Mouse (Mus musculus) embryonic facial prominence, embryonic 11.5 days (tissue): ENCODE measurements around the gene Olfr190. TPM values are rescaled to one million over a fixed set of nuclear protein-coding genes. Genes with fewer than 3 reads are reported as not detected.
"Not testable (repeated sequence)": the region's sequence is repeated elsewhere in the genome, so short reads cannot be mapped to it uniquely, and the experiment has no call there.

ENCODE experiments used
- ATAC-seq: fragments of 200-750 bp; cut with Nextera tagmentation; replicated peaks from 2 replicates; pipeline ENCODE4 v1.8.0; 2017; ENCODE audit warnings: low read depth; ENCODE audit not compliant: insufficient number of reproducible peaks, low FRiP score, low TSS enrichment
- DNase-seq: peaks from one replicate; pipeline ENCODE4 v3.0.0-alpha.2; 2015; ENCODE audit warnings: low spot score
- H3K27ac ChIP-seq: fragments of 300-500 bp; sonication (generic); replicated peaks from 2 replicates; pipeline ENCODE4 v1.5.1; 2014; ENCODE audit warnings: mild to moderate bottlenecking, low read depth, low read length, control low read depth
- H3K27me3 ChIP-seq: fragments of 300-500 bp; sonication (generic); 2 replicates; pipeline ENCODE4 v1.6.1; 2014; ENCODE audit warnings: mild to moderate bottlenecking, low read length, moderate library complexity, mixed read lengths; ENCODE audit not compliant: control insufficient read depth, insufficient read depth
- H3K36me3 ChIP-seq: fragments of 300-500 bp; sonication (generic); replicated peaks from 2 replicates; pipeline ENCODE4 v1.6.1; 2014; ENCODE audit warnings: low read depth, mild to moderate bottlenecking, low read length, moderate library complexity, mixed read lengths; ENCODE audit not compliant: control insufficient read depth, insufficient read depth
- H3K4me1 ChIP-seq: fragments of 300-500 bp; sonication (generic); 2 replicates; pipeline ENCODE4 v1.6.1; 2014; ENCODE audit warnings: low read length, mixed read lengths; ENCODE audit not compliant: control insufficient read depth, insufficient read depth
- H3K4me2 ChIP-seq: fragments of 300-500 bp; sonication (generic); 2 replicates; pipeline ENCODE4 v1.6.1; 2014; ENCODE audit warnings: low read depth, mild to moderate bottlenecking, control low read depth, low read length, moderate library complexity
- H3K4me3 ChIP-seq: fragments of 300-500 bp; sonication (generic); 2 replicates; pipeline ENCODE4 v1.5.1; 2014; ENCODE audit warnings: low read depth, low read length, control low read depth
- H3K9ac ChIP-seq: fragments of 300-500 bp; sonication (generic); replicated peaks from 2 replicates; pipeline ENCODE4 v1.6.1; 2014; ENCODE audit warnings: mild to moderate bottlenecking, control low read depth, low read length
- H3K9me3 ChIP-seq: fragments of 300-500 bp; sonication (generic); replicated peaks from 2 replicates; pipeline ENCODE4 v1.6.1; 2016; ENCODE audit warnings: mild to moderate bottlenecking, low read length, inconsistent platforms, mixed read lengths; ENCODE audit not compliant: control insufficient read depth
- WGBS: fragments of 180-500 bp; shearing (Covaris S2); extraction: QIAGEN DNeasy Blood & Tissue Kit; methylation state at CpG from one replicate; pipeline ENCODE4 v1.1.7; 2014; 5-methylcytosine and 5-hydroxymethylcytosine counted together
- polyA plus RNA-seq: library from polyadenylated mRNA; unstranded; fragments of >200 nt; fragmentation: Nextera tagmentation; extraction: Ambion mirVana; gene quantifications from 2 replicates; pipeline ENCODE4 v1.2.1, GENCODE M21; 2014

Gene Olfr190
- polyA plus RNA-seq, 1 experiment from 2014 or later: not detected

DNA sequence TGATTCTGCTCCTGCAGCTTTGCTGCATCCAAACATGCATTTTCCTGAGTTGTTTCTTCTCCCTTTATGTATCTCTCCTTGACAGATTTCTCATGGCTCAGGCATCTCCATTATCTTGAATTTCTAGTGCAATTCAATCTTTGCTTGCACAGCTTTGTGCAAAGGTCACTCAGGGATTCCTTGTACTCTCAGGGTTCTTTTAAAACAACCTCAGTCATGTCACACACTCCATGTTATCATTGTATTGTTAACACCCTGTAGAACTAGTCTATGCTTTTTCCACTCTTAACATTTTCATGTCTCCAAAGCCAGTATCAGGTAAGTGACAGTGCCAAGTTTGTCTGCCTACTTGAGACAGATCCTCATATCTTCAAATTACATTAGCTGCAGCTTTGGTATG lies 6.0 kb downstream of the Olfr190 start:
- no peak for DNase-seq
- Histone ChIP-seq H3K4me3 (no peak overlapping the region), H3K4me1 (no peaks in the 10 kb centered on the region), H3K27me3 (no peaks in the 10 kb centered on the region), H3K9me3 (no peaks in the 10 kb centered on the region), H3K27ac (no peak overlapping the region), H3K4me2 (no peak overlapping the region), H3K9ac (no peak overlapping the region), H3K36me3 (no peaks in the 10 kb centered on the region)
- ATAC-seq: no peak

DNA sequence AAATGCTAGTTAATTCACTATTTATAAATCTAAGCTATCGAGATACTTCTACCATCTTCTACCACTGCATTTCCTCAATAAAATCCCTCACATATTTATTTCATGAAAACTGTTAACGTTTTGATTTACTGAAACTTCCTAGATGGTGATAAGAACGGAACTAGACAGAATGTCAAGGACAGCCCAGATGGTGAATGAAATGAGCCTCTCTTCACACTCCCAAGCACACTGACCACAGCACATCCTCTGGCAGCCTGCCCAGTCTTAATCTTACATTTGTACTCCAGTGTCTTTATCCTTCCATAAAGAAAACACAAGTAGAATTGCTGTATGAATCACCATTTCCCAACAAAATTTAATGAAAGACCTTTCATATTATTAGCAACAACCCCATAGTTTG lies 15.4 kb downstream of the Olfr190 start:
- not testable (repeated sequence) for H3K4me1 ChIP-seq, H3K4me3 ChIP-seq, H3K9me3 ChIP-seq, H3K27me3 ChIP-seq, H3K27ac ChIP-seq, H3K4me2 ChIP-seq, H3K36me3 ChIP-seq, DNase-seq, H3K9ac ChIP-seq, ATAC-seq
- 77% methylated on average over 3 of the region's 3 CpGs for WGBS

DNA sequence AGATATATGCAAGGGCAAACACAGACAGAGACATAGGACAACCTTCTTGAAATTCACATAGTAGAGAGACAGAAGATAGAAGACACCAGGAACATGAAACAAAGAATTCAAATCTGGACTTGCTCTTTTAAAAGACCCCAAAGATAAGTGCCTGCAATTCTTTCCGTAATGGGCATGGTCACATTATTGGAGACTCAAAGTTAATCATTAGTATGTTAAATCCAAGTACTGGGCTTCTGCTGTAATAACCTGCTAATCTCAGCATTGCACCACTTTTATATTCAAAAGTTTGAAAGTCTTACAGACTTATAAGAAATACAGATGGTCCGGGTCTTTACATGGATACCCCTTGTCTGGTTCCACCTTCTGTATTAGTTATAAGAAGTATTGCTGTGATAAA lies 28.5 kb downstream of the Olfr190 start:
- not testable (repeated sequence) for H3K9ac ChIP-seq, DNase-seq

DNA sequence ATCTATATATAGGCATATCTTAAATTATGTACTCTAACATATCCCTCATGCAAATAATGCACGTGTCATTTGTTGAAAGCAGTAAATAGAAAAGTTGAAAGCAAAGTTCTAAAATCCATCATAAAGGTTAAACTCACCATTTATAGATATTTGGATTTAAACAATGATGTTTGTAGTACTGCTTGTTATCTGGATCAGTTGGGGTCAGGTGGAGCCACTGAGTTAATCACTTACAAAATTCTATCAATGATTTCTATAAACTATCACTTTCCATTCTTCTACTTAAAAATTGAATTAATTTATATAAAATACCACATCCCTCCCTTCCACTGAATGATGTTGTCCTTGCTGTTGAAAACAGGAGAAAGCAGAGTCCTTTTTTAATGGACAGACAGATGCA lies 28.9 kb downstream of the Olfr190 start:
- Histone ChIP-seq H3K4me2 (no peak overlapping the region), H3K9me3 (no peaks in the 10 kb centered on the region), H3K36me3 (no peaks in the 10 kb centered on the region), H3K4me1 (no peaks in the 10 kb centered on the region), H3K27me3 (no peaks in the 10 kb centered on the region), H3K27ac (no peak overlapping the region), H3K4me3 (no peak overlapping the region), H3K9ac (no peak overlapping the region)
- ATAC-seq (no peak), DNase-seq (no peak)
- WGBS: 76% methylated on average over 1 of the region's 1 CpGs

More for the DNA sequence above, 28.5 kb downstream of the Olfr190 start:
- H3K4me3 ChIP-seq, H3K27ac ChIP-seq, H3K36me3 ChIP-seq, H3K9me3 ChIP-seq, ATAC-seq, H3K4me1 ChIP-seq, H3K27me3 ChIP-seq, H3K4me2 ChIP-seq: not testable (repeated sequence)
- WGBS: 94% methylated on average over 2 of the region's 2 CpGs

DNA sequence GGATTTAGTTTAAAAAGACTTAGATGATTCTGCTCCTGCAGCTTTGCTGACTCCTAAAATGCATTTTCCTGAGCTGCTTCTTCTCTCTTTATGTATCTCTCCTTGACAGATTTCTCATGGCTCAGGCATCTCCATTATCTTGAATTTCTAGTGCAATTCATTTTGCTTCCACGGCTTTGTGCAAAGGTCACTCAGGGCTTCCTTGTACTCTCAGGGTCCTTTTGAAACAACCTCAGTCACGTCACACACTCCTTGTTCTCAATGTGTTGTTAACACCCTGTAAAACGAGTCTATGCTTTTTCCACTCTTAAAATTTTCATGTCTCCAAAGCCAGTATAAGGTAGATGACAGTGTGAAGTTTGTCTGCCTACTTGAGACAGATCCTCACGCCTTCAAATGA lies 30.2 kb downstream of the Olfr190 start:
- no peak for DNase-seq
- H3K36me3 ChIP-seq: no peaks in the 10 kb centered on the region
- H3K4me2 ChIP-seq: no peak overlapping the region
- no peaks in the 10 kb centered on the region for H3K27me3 ChIP-seq
- no peak overlapping the region for H3K9ac ChIP-seq
- no peaks in the 10 kb centered on the region for H3K9me3 ChIP-seq
- WGBS: 74% methylated on average over 4 of the region's 4 CpGs
- H3K4me1 ChIP-seq: no peaks in the 10 kb centered on the region
- ATAC-seq: no peak
- H3K27ac ChIP-seq: no peak overlapping the region
- no peak overlapping the region for H3K4me3 ChIP-seq

DNA sequence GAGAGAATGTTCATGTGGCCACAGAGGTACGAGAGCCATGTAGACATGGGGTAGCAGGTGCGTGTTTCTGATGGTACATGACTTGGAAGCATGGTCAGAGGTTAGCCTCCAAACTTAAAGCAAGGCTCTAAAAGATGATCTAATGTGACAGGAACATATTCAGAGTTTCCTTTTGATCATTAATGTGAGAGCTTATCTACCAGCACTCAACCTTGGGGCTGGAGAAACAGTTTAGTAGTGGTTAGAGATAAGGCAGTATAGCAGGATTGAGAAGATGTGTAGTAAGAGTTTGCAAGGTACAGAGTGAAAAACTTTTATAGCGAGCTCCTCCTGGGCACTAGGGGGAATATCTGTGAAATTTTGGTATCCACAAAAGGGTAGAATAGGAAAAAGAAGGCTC lies 32.0 kb downstream of the Olfr190 start:
- no peak overlapping the region for H3K4me3 ChIP-seq
- no peak overlapping the region for H3K9ac ChIP-seq
- no peak overlapping the region for H3K4me2 ChIP-seq
- H3K4me1 ChIP-seq: no peaks in the 10 kb centered on the region
- no peak for DNase-seq
- no peak for ATAC-seq
- no peaks in the 10 kb centered on the region for H3K36me3 ChIP-seq
- H3K27ac ChIP-seq: no peak overlapping the region
- H3K27me3 ChIP-seq: no peaks in the 10 kb centered on the region
- WGBS: 74% methylated on average over 3 of the region's 3 CpGs
- no peaks in the 10 kb centered on the region for H3K9me3 ChIP-seq

DNA sequence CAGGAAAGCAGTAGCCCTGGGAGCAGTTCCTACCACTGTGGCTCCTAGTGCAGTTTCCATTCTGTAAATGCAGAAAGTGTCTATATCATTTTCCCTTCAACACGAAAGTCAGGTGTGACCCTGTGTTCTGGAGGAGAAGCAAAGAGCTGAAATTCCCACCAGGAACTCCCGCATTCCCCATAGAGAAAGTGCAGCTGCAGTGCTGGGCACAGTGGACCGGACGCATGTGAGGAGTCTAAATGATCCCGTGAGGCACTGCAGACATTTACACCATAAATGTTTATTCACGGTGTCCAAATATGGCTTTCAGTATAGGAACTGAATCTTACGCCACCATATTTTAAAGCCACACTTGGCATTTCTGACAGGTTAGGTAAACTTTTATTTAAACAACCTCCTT lies 38.1 kb downstream of the Olfr190 start, which contains the start of gene Olfr187:
Olfr187 (minus strand) TSS at position 58 of the 400 bp plus-strand sequence.
- no peak within 1 kb of the TSS for H3K9ac ChIP-seq
- ATAC-seq (no peak), DNase-seq (no peak)
- H3K4me3 ChIP-seq: no peak within 1 kb of the TSS
- no peaks in the 10 kb centered on the region for H3K36me3 ChIP-seq
- no peaks in the 10 kb centered on the region for H3K27me3 ChIP-seq
- no peaks in the 10 kb centered on the region for H3K4me1 ChIP-seq
- H3K27ac ChIP-seq: no peak within 1 kb of the TSS
- no peak within 1 kb of the TSS for H3K4me2 ChIP-seq
- WGBS: 79% methylated on average over 7 of the region's 7 CpGs
- no peaks in the 10 kb centered on the region for H3K9me3 ChIP-seq

DNA sequence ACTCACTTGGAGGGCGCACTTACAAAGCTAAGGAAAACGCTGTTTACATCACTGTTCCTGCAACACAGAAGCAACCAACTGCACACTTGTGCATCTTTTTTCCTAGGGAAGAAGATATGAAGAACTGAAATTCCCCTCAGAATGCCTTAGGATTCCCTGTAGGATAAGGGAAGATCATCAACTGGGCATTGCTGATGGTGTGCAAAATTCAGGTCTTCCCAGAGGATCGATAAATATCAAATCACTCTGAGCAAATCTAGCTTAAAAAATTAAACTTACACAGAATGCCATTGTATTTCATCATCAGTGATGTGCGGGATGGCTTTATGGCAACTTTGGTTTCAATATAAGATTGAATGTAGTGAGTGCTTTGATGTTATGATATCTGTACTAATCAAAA lies 47.6 kb downstream of the Olfr190 start, which contains the start of gene Olfr186:
Olfr186 (minus strand) TSS at position 101 of the 400 bp plus-strand sequence.
- WGBS: 90% methylated on average over 4 of the region's 4 CpGs

More for the DNA sequence above, 47.6 kb downstream of the Olfr190 start, which contains the start of gene Olfr186:
- H3K4me2 ChIP-seq: no peak within 1 kb of the TSS
- ATAC-seq (no peak), DNase-seq (no peak)
- H3K36me3 ChIP-seq: no peaks in the 10 kb centered on the region
- H3K4me3 ChIP-seq: no peak within 1 kb of the TSS
- no peaks in the 10 kb centered on the region for H3K9me3 ChIP-seq
- no peaks in the 10 kb centered on the region for H3K4me1 ChIP-seq
- no peaks in the 10 kb centered on the region for H3K27me3 ChIP-seq
- H3K9ac ChIP-seq: no peak within 1 kb of the TSS
- no peak within 1 kb of the TSS for H3K27ac ChIP-seq
